Mouse (Mus musculus) C2C12 (cell line): ENCODE results near the gene Dhx32.

ENCODE experiments used
- CEBPB ChIP-seq: IDR thresholded peaks from one replicate; pipeline ENCODE4 v1.6.1; 2011; ENCODE audit warnings: low read depth, mild to moderate bottlenecking, control low read depth, moderate library complexity
- CTCF ChIP-seq: IDR thresholded peaks from one replicate; pipeline ENCODE4 v1.5.1; 2011; ENCODE audit not compliant: control insufficient read depth, insufficient read depth, insufficient read length
- FOSL1 ChIP-seq: IDR thresholded peaks from one replicate; pipeline ENCODE4 v1.8.0; 2011; ENCODE audit warnings: mild to moderate bottlenecking, low read length; ENCODE audit not compliant: poor library complexity, insufficient read depth, severe bottlenecking
- MAX ChIP-seq: IDR thresholded peaks from one replicate; pipeline ENCODE4 v1.6.1; 2011; ENCODE audit warnings: mild to moderate bottlenecking, control low read depth
- MYOD1 ChIP-seq: IDR thresholded peaks from one replicate; pipeline ENCODE4 v1.6.1; 2011; ENCODE audit warnings: low read depth; ENCODE audit not compliant: control insufficient read depth, insufficient read length
- MYOG ChIP-seq: IDR thresholded peaks from one replicate; pipeline ENCODE4 v1.6.1; 2011; ENCODE audit not compliant: control insufficient read depth, insufficient read length; ENCODE audit errors: extremely low read depth
- USF1 ChIP-seq: IDR thresholded peaks from one replicate; pipeline ENCODE4 v1.6.1; 2011; ENCODE audit warnings: low read depth, mild to moderate bottlenecking, control low read depth, moderate library complexity

GRCm38 (mm10) chr7:133731971-133732645 lies 50.4 kb downstream of the Dhx32 start:
- TF ChIP-seq MYOD1 (peak; percentile 16), CTCF (no peak), MAX (no peak), USF1 (no peak), MYOG (no peak), CEBPB (no peak), FOSL1 (no peak)
